Mouse (Mus musculus): ENCODE data around the gene Fam198a.

Gene Fam198a

GRCm38 (mm10) chr9:121950418-121951113, at the start of gene Fam198a:
Gene Fam198a (plus strand): TSS chr9:121950988.
- in situ Hi-C loops (cut with MboI; ENCODE audit: unreplicated experiment in 2 of 2): no loop called here

- in situ Hi-C loops (cut with MboI; ENCODE audit: unreplicated experiment in 2 of 2): no loop called here
Observed at GRCm38 (mm10) chr9:121901710-121902700, 48.8 kb upstream of the Fam198a start.

GRCm38 (mm10) chr9:121903476-121904305, 47.1 kb upstream of the Fam198a start:
- in situ Hi-C loops (cut with MboI; ENCODE audit: unreplicated experiment in 2 of 2): no loop called here

- in situ Hi-C loops (cut with MboI; ENCODE audit: unreplicated experiment in 2 of 2): no loop called here
Observed at GRCm38 (mm10) chr9:121904319-121904718, 46.5 kb upstream of the Fam198a start.

- in situ Hi-C loops (cut with MboI; ENCODE audit: unreplicated experiment in 2 of 2): no loop called here
Observed at GRCm38 (mm10) chr9:121904946-121905345, 45.8 kb upstream of the Fam198a start.

GRCm38 (mm10) chr9:121905556-121906185, 45.1 kb upstream of the Fam198a start:
- in situ Hi-C loops (cut with MboI; ENCODE audit: unreplicated experiment in 2 of 2): no loop called here

- in situ Hi-C loops (cut with MboI; ENCODE audit: unreplicated experiment in 2 of 2): no loop called here
Observed at GRCm38 (mm10) chr9:121906456-121906855, 44.3 kb upstream of the Fam198a start.

GRCm38 (mm10) chr9:121907356-121908070, 43.3 kb upstream of the Fam198a start:
- in situ Hi-C loops (cut with MboI; ENCODE audit: unreplicated experiment in 2 of 2): no loop called here

- in situ Hi-C loops (cut with MboI; ENCODE audit: unreplicated experiment in 2 of 2): no loop called here
Observed at GRCm38 (mm10) chr9:121908321-121908720, 42.5 kb upstream of the Fam198a start.

GRCm38 (mm10) chr9:121909635-121910034, 41.2 kb upstream of the Fam198a start:
- in situ Hi-C loops (cut with MboI; ENCODE audit: unreplicated experiment in 2 of 2): no loop called here

- in situ Hi-C loops (cut with MboI; ENCODE audit: unreplicated experiment in 2 of 2): no loop called here
Observed at GRCm38 (mm10) chr9:121911196-121911595, 39.6 kb upstream of the Fam198a start.

GRCm38 (mm10) chr9:121912786-121913185, 38.0 kb upstream of the Fam198a start:
- in situ Hi-C loops (cut with MboI; ENCODE audit: unreplicated experiment in 2 of 2): no loop called here

- in situ Hi-C loops (cut with MboI; ENCODE audit: unreplicated experiment in 2 of 2): no loop called here
Observed at GRCm38 (mm10) chr9:121914226-121914757, 36.5 kb upstream of the Fam198a start.

- in situ Hi-C loops (cut with MboI; ENCODE audit: unreplicated experiment in 2 of 2): no loop called here
Observed at GRCm38 (mm10) chr9:121915056-121915455, 35.7 kb upstream of the Fam198a start.

- in situ Hi-C loops (cut with MboI; ENCODE audit: unreplicated experiment in 2 of 2): no loop called here
Observed at GRCm38 (mm10) chr9:121916102-121916501, 34.7 kb upstream of the Fam198a start, which contains the start of gene Cyp8b1. Gene Cyp8b1 (minus strand): TSS chr9:121916305.

GRCm38 (mm10) chr9:121919027-121919501, 31.7 kb upstream of the Fam198a start:
- in situ Hi-C loops (cut with MboI; ENCODE audit: unreplicated experiment in 2 of 2): no loop called here

- in situ Hi-C loops (cut with MboI; ENCODE audit: unreplicated experiment in 2 of 2): no loop called here
Observed at GRCm38 (mm10) chr9:121923443-121923842, 27.3 kb upstream of the Fam198a start.

GRCm38 (mm10) chr9:121923906-121924305, 26.9 kb upstream of the Fam198a start:
- in situ Hi-C loops (cut with MboI; ENCODE audit: unreplicated experiment in 2 of 2): no loop called here

Data from v-Abl transformed pro-B cells (cell line).